Mouse (Mus musculus) ES-Bruce4 (cell line): ENCODE results near the gene Rcvrn.
A peak's percentile ranks its signal among the peaks of the same experiment; 100 is the strongest.

Source experiments
- CTCF ChIP-seq: IDR thresholded peaks from one replicate; pipeline ENCODE4 v1.8.1; 2011; ENCODE audit warnings: low read depth, low read length
- EP300 ChIP-seq: IDR thresholded peaks from 2 replicates; pipeline ENCODE4 v1.6.1; 2011; ENCODE audit warnings: low read depth, low read length; ENCODE audit not compliant: insufficient read depth
- POLR2A ChIP-seq: IDR thresholded peaks from one replicate; pipeline ENCODE4 v1.8.1; 2011; ENCODE audit warnings: low read length; ENCODE audit not compliant: insufficient read depth

- TF ChIP-seq EP300 (no peak), CTCF (peak; percentile 79), POLR2A (no peak)
Observed at GRCm38 (mm10) chr11:67652194-67652892, 42.8 kb upstream of the Rcvrn start.
